Mouse (Mus musculus): ENCODE data around the gene Otulin. TPM values are rescaled to one million over a fixed set of nuclear protein-coding genes. Genes with fewer than 3 reads are reported as not detected.

The Otulin gene
- polyA plus RNA-seq, 1 experiment from 2014 or later, result 31.7 TPM

DNA sequence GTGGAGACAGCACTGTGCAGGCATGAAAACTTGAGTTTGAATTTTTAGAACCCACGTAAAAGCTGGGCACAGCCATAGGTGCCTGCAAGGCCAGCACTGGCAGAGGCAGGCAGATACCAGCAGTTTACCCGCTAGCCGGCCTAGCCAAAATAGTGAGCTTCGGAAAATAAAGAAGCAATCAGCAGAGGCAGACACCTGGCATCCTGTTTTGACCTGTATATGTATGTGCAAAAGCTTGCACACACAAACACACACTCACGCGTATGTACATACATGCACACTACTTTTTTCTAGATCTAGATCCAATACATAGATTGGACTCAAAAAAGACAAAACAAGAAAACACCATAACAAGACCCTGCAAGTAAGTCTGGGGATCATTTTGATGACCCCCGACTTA is 38.1 kb upstream of the Otulin start:
- Histone ChIP-seq H3K27me3 (replicated peaks) (no peaks in the 10 kb centered on the region), H3K4me3 (replicated peaks) (no peak overlapping the region), H3K9ac (no peak overlapping the region), H3K4me2 (no peak overlapping the region), H3K4me1 (no peaks in the 10 kb centered on the region), H3K27ac (no peak overlapping the region), H3K36me3 (no peaks in the 10 kb centered on the region), H3K9me3 (no peaks in the 10 kb centered on the region)
- ATAC-seq (ENCODE audit: insufficient read depth, low FRiP score, low read depth), result no peak
- 86% methylated on average over 7 of the region's 7 CpGs for WGBS

DNA sequence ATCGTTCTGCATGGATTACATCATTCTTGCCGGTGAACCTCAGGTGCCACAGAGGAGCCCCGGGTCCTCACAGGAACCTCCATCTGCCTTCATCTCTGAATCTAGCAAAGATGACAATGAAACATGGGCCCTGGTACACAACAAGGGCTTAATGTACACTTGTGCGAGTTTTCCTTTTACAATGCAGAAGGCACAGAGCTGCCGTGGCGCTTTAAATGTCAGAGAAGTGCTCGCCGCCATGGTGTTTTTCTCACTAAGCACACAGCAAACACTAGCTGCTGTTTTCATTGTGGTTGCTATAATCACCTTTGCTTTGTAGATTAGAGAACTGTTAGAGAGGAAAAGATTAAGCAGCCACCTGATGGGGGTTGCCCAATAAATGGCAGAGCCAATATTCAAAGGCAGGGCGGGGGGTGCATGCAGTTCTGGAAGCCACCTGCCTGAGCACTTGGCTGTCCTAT is 37.5 kb upstream of the Otulin start:
- no peak overlapping the region for H3K4me2 ChIP-seq
- no peaks in the 10 kb centered on the region for H3K27me3 ChIP-seq (replicated peaks)
- H3K27ac ChIP-seq, result no peak overlapping the region
- no peak overlapping the region for H3K4me3 ChIP-seq (replicated peaks)
- no peak overlapping the region for H3K9ac ChIP-seq
- ATAC-seq (ENCODE audit: insufficient read depth, low FRiP score, low read depth), result no peak
- WGBS, result 70% methylated on average over 9 of the region's 9 CpGs
- no peaks in the 10 kb centered on the region for H3K4me1 ChIP-seq
- no peaks in the 10 kb centered on the region for H3K9me3 ChIP-seq
- no peaks in the 10 kb centered on the region for H3K36me3 ChIP-seq

DNA sequence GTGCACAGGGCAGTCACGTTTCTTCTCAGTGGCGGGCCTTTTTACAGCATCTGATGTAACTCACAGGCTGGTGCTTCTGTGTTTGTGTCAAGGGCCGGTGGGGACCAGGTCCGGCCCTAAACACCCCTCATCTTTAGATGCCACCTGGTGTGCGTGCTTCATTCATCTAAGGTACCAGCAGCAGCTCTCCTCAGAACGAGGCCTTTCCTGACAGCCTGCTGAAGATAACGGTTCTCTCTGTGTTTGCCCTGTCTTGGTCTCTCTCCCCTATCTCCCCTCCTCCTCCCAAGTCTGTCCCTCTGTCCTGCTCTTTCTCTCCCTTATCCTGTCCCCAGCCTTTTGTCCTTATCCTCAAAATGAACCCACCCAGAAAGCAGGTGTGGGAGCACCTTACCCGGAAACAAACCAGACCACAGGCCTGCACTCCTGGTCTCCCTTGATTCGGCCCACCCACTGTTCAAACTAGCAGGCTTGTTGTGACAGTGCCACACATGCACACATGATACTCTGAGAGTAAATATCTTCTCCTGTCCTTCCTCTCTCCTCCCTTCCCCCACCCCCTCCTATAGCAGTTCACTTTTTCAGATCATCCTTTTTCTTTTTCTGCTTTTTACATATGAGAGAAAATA is 36.5 kb upstream of the Otulin start:
- no peaks in the 10 kb centered on the region for H3K4me1 ChIP-seq
- H3K36me3 ChIP-seq, result no peaks in the 10 kb centered on the region
- no peak overlapping the region for H3K27ac ChIP-seq
- H3K27me3 ChIP-seq (replicated peaks), result no peaks in the 10 kb centered on the region
- H3K4me2 ChIP-seq, result no peak overlapping the region
- no peaks in the 10 kb centered on the region for H3K9me3 ChIP-seq
- WGBS, result 67% methylated on average over 9 of the region's 9 CpGs
- H3K4me3 ChIP-seq (replicated peaks), result no peak overlapping the region
- H3K9ac ChIP-seq, result no peak overlapping the region
- ATAC-seq (ENCODE audit: insufficient read depth, low FRiP score, low read depth), result no peak

DNA sequence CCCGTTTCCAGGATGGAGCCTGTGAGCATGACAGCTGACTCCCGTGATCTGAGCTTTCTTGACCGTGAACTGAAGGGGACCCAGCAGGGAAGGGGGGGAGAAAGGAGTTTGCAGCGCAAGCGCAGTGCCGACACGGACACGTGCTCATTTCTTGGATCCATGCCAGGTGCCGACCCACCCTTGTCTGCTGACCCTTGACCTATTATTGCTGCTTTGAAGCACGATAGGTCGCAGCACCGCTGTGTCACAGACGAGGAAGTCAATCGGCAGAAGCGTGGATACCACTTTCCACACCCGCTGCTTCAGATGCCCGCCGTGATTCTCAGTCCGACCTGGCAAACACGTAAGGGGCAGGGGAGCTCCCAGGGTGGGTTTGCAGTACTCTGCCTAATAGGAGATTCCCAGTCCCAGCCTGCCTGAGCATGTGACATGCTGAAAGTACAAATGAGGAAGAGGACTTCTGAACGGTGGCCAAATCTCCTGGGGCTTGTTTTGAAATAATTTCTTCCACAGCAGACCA is 35.0 kb upstream of the Otulin start:
- H3K27ac ChIP-seq, result no peak overlapping the region
- H3K4me3 ChIP-seq (replicated peaks), result no peak overlapping the region
- H3K36me3 ChIP-seq, result no peaks in the 10 kb centered on the region
- H3K27me3 ChIP-seq (replicated peaks), result no peaks in the 10 kb centered on the region
- H3K4me1 ChIP-seq, result no peaks in the 10 kb centered on the region
- no peak overlapping the region for H3K9ac ChIP-seq
- no peak for ATAC-seq (ENCODE audit: insufficient read depth, low FRiP score, low read depth)
- peak overlapping the region; percentile 17 for H3K4me2 ChIP-seq
- no peaks in the 10 kb centered on the region for H3K9me3 ChIP-seq
- 47% methylated on average over 21 of the region's 21 CpGs for WGBS

DNA sequence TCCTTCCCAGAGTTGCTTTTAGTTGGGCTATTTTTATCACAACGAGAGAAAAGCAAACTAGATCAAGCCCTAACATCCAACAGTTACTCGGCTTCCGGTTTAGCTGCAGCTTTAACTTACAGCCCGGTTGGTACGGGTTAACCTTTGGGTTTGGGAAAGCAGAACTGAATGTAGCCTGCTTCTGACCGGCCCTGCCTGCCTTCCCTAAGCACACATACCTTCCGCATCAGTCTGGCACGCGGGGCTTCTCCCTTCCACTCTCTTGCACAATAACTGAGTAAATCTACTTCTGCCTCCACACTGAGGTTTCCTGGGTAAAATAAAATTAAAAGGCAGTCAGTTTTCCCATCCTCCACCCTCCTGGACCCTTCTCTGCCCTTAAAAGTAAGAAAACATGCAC is 33.6 kb upstream of the Otulin start:
- no peak overlapping the region for H3K4me2 ChIP-seq
- H3K27ac ChIP-seq, result no peak overlapping the region
- H3K9me3 ChIP-seq, result no peaks in the 10 kb centered on the region
- no peak overlapping the region for H3K9ac ChIP-seq
- no peaks in the 10 kb centered on the region for H3K27me3 ChIP-seq (replicated peaks)
- WGBS, result 87% methylated on average over 9 of the region's 9 CpGs
- ATAC-seq (ENCODE audit: insufficient read depth, low FRiP score, low read depth), result no peak
- no peaks in the 10 kb centered on the region for H3K36me3 ChIP-seq
- no peak overlapping the region for H3K4me3 ChIP-seq (replicated peaks)
- no peaks in the 10 kb centered on the region for H3K4me1 ChIP-seq

DNA sequence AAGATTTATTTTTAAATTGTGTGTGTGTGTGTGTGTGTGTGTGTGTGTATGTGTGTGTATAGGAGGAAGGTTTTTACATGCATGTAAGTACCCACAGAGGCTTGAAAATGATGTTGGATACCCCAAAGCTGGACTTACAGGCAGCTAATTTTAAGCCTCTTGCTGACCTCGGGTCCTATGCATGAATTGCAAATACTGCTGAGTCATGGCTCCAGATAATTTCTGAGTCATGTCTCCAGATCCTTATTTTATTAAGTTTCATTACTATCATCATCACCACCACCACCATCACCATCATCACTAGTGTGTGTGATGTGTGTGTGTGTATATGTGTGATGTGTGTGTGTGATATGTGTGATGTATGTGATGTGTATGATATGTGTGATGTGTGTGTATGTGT is 32.2 kb upstream of the Otulin start:
- no peak overlapping the region for H3K4me2 ChIP-seq
- H3K9ac ChIP-seq, result no peak overlapping the region
- no peaks in the 10 kb centered on the region for H3K4me1 ChIP-seq
- peaks cover 3% of the 10 kb centered on the region; the same call in 1 of the 2 replicates for H3K36me3 ChIP-seq
- H3K9me3 ChIP-seq, result no peaks in the 10 kb centered on the region
- 48% methylated on average over 1 of the region's 1 CpGs for WGBS
- H3K4me3 ChIP-seq (replicated peaks), result no peak overlapping the region
- H3K27me3 ChIP-seq (replicated peaks), result no peaks in the 10 kb centered on the region
- ATAC-seq (ENCODE audit: insufficient read depth, low FRiP score, low read depth), result no peak
- H3K27ac ChIP-seq, result no peak overlapping the region

DNA sequence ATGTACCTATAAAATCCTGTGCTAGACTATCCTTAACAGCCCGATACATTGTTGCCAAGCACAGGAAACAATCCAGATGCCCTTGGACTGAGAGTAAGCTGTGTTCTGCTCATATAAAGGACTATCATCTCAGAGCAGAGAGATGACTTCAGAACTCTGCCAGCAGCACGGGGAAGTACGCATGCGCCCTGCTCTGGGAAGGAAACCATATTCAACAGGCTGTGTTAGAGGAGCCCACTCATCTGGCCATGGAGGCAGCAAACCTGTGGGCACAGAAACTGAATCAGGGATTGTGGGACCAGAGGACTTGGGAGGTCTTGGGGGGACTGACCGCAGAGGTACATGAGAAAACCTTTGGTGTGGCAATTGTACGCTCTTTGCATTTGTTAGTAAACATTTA is 31.2 kb upstream of the Otulin start:
- H3K4me2 ChIP-seq, result no peak overlapping the region
- no peaks in the 10 kb centered on the region for H3K4me1 ChIP-seq
- no peaks in the 10 kb centered on the region for H3K9me3 ChIP-seq
- H3K27me3 ChIP-seq (replicated peaks), result no peaks in the 10 kb centered on the region
- H3K36me3 ChIP-seq, result peaks cover 3% of the 10 kb centered on the region; the same call in 1 of the 2 replicates
- H3K27ac ChIP-seq, result no peak overlapping the region
- 82% methylated on average over 6 of the region's 6 CpGs for WGBS
- no peak for ATAC-seq (ENCODE audit: insufficient read depth, low FRiP score, low read depth)
- H3K4me3 ChIP-seq (replicated peaks), result no peak overlapping the region
- no peak overlapping the region for H3K9ac ChIP-seq

DNA sequence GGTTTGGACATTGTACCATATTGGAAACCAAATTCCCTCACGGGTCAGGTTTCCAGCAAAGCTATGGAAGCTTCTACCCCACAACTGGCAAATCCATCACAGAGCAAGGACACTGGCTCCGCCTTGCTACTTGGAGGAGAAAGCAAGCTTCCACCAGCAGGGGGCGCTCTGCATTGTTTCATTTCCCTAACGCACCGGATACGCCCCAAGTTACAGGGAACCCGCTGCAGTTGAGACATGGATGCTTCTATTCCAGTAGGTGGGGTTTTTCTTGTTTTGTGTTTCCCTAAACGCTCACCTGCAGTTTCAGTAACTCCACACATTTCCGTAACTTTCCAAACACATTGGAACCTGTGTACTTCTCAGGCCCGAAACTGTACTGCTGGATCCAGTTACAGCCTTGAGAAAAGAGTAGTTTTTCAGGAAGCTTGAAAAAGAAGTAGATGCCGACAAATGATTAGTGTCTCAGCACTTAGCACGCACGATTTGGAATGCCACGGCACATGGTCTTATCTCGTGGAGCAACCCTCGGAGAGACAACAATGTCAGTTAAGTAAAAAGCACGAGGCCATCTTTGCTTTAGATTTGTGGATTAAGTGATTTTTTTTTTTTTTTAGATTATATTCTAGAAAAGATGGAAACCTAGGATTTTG is 29.2 kb upstream of the Otulin start:
- no peak overlapping the region for H3K9ac ChIP-seq
- 37% methylated on average over 17 of the region's 17 CpGs for WGBS
- H3K4me1 ChIP-seq, result no peaks in the 10 kb centered on the region
- H3K27ac ChIP-seq, result no peak overlapping the region
- no peak overlapping the region for H3K4me2 ChIP-seq
- no peak for ATAC-seq (ENCODE audit: insufficient read depth, low FRiP score, low read depth)
- H3K36me3 ChIP-seq, result peaks cover 3% of the 10 kb centered on the region; the same call in 1 of the 2 replicates
- no peak overlapping the region for H3K4me3 ChIP-seq (replicated peaks)
- no peaks in the 10 kb centered on the region for H3K9me3 ChIP-seq
- H3K27me3 ChIP-seq (replicated peaks), result no peaks in the 10 kb centered on the region

DNA sequence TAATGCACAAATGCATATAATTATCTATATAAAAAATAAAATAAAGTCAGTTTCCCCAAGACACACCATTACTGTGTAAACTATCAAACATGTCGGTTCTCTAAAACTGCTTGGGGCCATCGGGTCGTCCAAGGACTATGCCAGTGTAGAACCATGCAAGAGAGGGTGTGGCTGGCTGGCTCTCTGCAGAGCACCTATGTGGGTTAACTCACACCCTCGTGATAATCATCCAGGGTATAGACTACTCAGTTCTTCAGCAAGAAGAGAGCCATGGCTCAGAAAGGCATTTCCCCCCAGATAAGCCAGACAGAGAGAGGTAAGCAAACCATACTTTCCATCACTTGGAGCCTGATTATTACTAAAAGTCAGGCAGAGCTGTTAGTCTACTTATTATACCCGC is 28.6 kb upstream of the Otulin start:
- ATAC-seq (ENCODE audit: insufficient read depth, low FRiP score, low read depth), result no peak; the same call in 1 of the 2 replicates
- Histone ChIP-seq H3K4me2 (no peak overlapping the region), H3K36me3 (peaks cover 3% of the 10 kb centered on the region; the same call in 1 of the 2 replicates), H3K9ac (no peak overlapping the region), H3K27me3 (replicated peaks) (no peaks in the 10 kb centered on the region), H3K27ac (no peak overlapping the region), H3K4me3 (replicated peaks) (no peak overlapping the region), H3K4me1 (no peaks in the 10 kb centered on the region), H3K9me3 (no peaks in the 10 kb centered on the region)
- WGBS, result 80% methylated on average over 5 of the region's 5 CpGs

DNA sequence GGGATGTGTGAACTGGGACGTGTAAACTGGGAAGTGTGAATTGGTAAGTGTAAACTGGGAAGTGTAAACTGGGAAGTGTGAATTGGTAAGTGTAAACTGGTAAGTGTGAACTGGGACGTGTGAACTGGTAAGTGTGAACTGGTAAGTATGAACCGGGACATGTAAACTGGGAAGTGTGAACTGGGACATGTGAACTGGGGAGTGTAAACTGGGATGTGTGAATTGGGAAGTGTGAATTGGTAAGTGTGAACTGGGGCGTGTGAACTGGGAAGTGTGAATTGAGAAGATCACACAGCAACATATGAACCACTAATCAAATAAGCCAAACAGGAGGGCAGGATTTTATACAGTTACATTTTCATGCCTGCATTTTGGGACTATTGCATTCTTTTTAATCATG is 27.9 kb upstream of the Otulin start:
- H3K36me3 ChIP-seq, result peaks cover 3% of the 10 kb centered on the region; the same call in 1 of the 2 replicates
- no peaks in the 10 kb centered on the region for H3K9me3 ChIP-seq
- H3K4me3 ChIP-seq (replicated peaks), result no peak overlapping the region
- no peak for ATAC-seq (ENCODE audit: insufficient read depth, low FRiP score, low read depth)
- 85% methylated on average over 4 of the region's 4 CpGs for WGBS
- no peak overlapping the region for H3K9ac ChIP-seq
- no peaks in the 10 kb centered on the region for H3K27me3 ChIP-seq (replicated peaks)
- H3K27ac ChIP-seq, result no peak overlapping the region
- no peaks in the 10 kb centered on the region for H3K4me1 ChIP-seq
- no peak overlapping the region for H3K4me2 ChIP-seq

DNA sequence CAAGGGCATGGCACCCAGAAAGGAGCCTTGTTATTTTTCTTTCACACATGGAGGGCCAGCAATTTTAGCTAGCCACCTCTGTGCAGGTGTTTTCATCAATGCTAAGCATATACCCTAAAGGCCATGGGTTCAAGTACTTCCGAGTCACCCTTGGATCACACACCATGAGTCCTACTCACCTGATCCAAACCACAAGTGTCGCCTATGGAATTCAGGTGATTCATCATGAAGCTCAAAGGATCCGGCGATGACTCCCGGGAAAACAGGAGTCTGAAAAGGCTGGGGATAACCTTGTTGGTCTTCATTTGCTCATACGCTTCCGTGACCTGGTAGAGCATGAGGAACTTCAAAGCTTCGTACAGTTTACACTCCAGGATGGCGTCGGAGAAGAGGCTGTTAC is 27.4 kb upstream of the Otulin start:
- Histone ChIP-seq H3K4me3 (replicated peaks) (no peak overlapping the region), H3K4me1 (no peaks in the 10 kb centered on the region), H3K9ac (no peak overlapping the region), H3K4me2 (no peak overlapping the region), H3K27ac (no peak overlapping the region), H3K36me3 (peaks cover 3% of the 10 kb centered on the region; the same call in 1 of the 2 replicates), H3K9me3 (no peaks in the 10 kb centered on the region), H3K27me3 (replicated peaks) (no peaks in the 10 kb centered on the region)
- 92% methylated on average over 10 of the region's 10 CpGs for WGBS
- ATAC-seq (ENCODE audit: insufficient read depth, low FRiP score, low read depth), result no peak

DNA sequence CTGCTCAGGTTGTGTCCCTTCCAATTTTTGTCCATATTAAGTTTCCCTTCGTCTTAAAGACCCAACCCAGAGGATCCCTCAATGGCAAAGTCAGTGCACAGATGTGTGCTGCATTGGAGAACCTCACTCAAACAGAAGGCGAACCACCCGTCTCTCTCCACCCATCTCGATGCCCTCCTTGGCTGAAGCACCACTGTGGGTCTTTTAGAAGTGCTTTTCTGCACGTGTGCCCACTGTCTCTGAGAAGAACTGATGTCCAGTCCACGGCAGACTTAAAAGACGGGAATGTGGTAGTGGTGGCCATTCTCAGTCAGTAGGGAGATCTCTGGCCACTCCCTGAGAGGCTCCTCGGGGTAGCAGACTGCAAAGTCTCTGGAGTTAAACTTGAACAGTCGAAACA is 26.1 kb upstream of the Otulin start:
- no peak for ATAC-seq (ENCODE audit: insufficient read depth, low FRiP score, low read depth)
- peaks cover 3% of the 10 kb centered on the region; the same call in 1 of the 2 replicates for H3K36me3 ChIP-seq
- no peak overlapping the region for H3K9ac ChIP-seq
- H3K4me2 ChIP-seq, result no peak overlapping the region
- H3K27ac ChIP-seq, result no peak overlapping the region
- H3K27me3 ChIP-seq (replicated peaks), result no peaks in the 10 kb centered on the region
- H3K4me3 ChIP-seq (replicated peaks), result no peak overlapping the region
- H3K9me3 ChIP-seq, result no peaks in the 10 kb centered on the region
- WGBS, result 80% methylated on average over 9 of the region's 9 CpGs
- H3K4me1 ChIP-seq, result no peaks in the 10 kb centered on the region
